Mouse (Mus musculus) frontal cortex, postnatal 14 days (tissue): Measurements from ENCODE around the gene Glo1.
A peak's percentile ranks its signal among the peaks of the same experiment; 100 is the strongest.

Experiments
- DNase-seq, 2 experiments: peaks; one replicate each; pipeline ENCODE4 v3.0.0; 2022; ENCODE audit warnings: low spot score in 2 of 2

Gene Glo1

GRCm38 (mm10) chr17:30612075-30612859, 14.4 kb downstream of the Glo1 start:
- DNase-seq = peak; percentile 99 to 100

GRCm38 (mm10) chr17:30611221-30612074, 15.2 kb downstream of the Glo1 start:
- no peak for DNase-seq

- DNase-seq = no peak
Measured at GRCm38 (mm10) chr17:30610739-30611138, 15.9 kb downstream of the Glo1 start.

- DNase-seq = no peak
Measured at GRCm38 (mm10) chr17:30609980-30610307, 16.7 kb downstream of the Glo1 start.

- DNase-seq = no peak
Measured at GRCm38 (mm10) chr17:30609305-30609979, 17.2 kb downstream of the Glo1 start.

GRCm38 (mm10) chr17:30607909-30608495, 18.7 kb downstream of the Glo1 start:
- DNase-seq = no peak

- DNase-seq = no peak
Measured at GRCm38 (mm10) chr17:30607330-30607729, 19.3 kb downstream of the Glo1 start.

GRCm38 (mm10) chr17:30606634-30607081, 20.0 kb downstream of the Glo1 start:
- no peak for DNase-seq

- DNase-seq = no peak
Measured at GRCm38 (mm10) chr17:30606206-30606605, 20.5 kb downstream of the Glo1 start.

GRCm38 (mm10) chr17:30605001-30605400, 21.7 kb downstream of the Glo1 start:
- DNase-seq = no peak

GRCm38 (mm10) chr17:30604296-30604695, 22.4 kb downstream of the Glo1 start:
- DNase-seq = no peak

GRCm38 (mm10) chr17:30602175-30602574, 24.5 kb downstream of the Glo1 start:
- no peak for DNase-seq

GRCm38 (mm10) chr17:30598300-30598699, 28.4 kb downstream of the Glo1 start:
- no peak for DNase-seq

GRCm38 (mm10) chr17:30597786-30598185, 28.9 kb downstream of the Glo1 start:
- DNase-seq = no peak

GRCm38 (mm10) chr17:30594846-30595245, 31.8 kb downstream of the Glo1 start:
- DNase-seq = no peak

- DNase-seq = no peak
Measured at GRCm38 (mm10) chr17:30594407-30594806, 32.3 kb downstream of the Glo1 start.

GRCm38 (mm10) chr17:30590417-30591198, 36.1 kb downstream of the Glo1 start:
- peak; percentile 64 to 69 for DNase-seq

- no peak for DNase-seq
Measured at GRCm38 (mm10) chr17:30583258-30584001, 43.2 kb downstream of the Glo1 start.

- no peak for DNase-seq
Measured at GRCm38 (mm10) chr17:30582313-30582712, 44.4 kb downstream of the Glo1 start.

GRCm38 (mm10) chr17:30581201-30581600, 45.5 kb downstream of the Glo1 start:
- DNase-seq = no peak
